Mouse (Mus musculus) cerebellum, adult (tissue): Measurements from ENCODE around the gene Rexo4.
A peak's percentile ranks its signal among the peaks of the same experiment; 100 is the strongest.

Experiments used
- ATAC-seq: cut with Nextera tagmentation; 2 replicates; pipeline ENCODE4 v1.9.2; 2017; ENCODE audit warnings: mild to moderate bottlenecking, moderate library complexity, mixed read lengths; ENCODE audit not compliant: insufficient number of reproducible peaks, low FRiP score, low TSS enrichment

The Rexo4 gene

DNA sequence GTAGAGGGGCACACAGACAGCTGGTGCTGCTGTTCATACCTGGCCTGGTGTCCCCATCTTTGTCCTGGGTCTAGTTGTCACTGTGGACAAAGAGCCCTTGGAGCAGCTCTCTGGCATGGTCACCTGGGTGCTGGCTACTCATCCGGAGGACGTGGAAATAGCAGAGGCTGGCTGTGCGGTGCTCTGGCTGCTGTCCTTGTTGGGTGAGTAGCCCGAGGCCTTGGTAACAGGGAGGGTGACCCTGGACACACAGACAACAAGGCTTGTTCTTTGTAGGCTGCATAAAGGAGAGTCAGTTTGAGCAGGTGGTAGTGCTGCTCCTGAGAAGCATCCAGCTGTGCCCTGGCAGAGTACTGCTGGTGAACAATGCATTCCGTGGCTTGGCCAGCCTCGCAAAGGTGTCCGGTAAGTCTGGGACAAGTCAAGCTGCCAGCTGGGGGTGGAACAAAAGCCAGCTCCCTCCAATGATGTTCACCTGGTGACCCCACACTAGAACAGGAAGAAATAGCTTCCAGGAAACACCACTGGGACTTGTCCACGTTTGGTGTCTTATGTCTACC, 12.8 kb downstream of the Rexo4 start:
- ATAC-seq, result no peak

DNA sequence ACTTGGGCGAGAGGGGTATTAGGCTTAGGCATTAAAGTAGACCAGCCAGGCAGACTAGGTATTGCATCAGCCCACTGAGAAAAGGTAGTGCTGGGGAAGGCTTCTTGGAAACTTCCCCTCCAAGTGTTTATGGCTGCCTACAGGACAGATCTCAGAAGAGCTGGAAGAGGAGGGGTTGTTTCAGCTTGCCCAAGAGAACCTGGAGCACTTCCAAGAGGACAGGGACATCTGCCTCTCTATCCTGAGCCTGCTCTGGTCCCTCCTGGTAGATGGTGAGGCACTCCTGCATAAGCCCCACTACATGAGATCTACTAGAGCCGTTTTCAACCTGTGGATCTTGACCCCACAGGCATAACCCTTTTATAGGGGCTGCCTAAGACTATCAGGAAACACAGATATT, 13.8 kb downstream of the Rexo4 start:
- 0 out of 2 replicates have a peak, but pooled peaks have one; percentile 15 for ATAC-seq

DNA sequence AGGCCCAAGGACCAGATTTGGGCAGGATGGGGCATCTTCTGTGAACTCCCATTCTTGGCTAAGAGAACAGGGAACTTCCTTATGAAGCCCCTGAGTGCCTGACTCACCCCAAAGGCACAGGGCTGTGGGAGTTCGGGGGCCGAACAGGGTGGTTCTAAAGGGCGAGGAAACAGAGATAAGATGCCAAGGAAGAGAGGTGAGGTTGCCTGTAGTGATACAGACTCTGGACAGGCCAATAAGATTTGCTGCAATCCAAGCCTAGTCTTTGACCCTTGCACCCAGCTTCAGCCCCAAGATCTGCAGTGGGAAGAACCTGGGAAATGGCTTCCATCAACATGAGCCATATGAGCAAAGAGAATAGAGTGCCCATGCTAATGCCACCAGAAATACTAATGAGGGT, 20.9 kb downstream of the Rexo4 start:
- ATAC-seq, result no peak

DNA sequence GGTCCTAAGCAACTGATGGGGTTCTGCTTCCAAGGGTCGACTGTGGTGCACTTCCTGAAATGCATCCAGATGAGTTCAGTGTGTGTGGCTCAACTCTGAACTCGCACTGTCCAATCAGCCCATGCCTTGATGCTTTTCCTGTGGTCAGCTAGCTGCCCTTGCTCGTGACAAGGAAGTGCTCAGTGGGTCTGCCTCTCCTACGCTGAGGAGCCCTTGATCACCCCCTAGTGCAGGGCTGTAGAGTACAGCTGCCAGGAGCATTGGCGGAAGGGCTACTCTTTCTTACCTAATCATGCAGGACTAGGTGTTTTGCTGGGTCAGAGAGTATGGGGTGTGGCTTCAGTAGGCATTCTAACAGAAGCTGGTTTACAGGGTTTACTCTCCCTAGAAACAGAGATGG, 22.6 kb downstream of the Rexo4 start:
- ATAC-seq, result no peak

DNA sequence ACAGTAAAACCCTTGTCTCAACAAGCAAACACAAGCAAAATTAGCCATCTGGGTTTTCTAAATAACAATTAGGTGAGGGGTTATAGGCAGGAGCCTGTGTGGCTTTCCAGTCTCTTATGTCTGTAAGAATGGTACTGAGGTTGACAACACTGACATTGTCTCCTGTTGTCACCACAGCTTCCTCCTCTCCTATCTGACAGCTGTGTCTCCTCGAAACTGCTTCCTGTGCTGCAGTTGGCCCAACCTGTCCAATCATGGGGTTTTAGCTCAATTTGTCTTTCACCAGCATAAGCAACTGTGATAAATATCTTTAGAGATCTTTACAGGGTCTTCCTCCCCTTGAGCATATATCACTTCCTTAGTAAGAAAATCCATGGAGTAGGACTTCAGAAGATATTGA, 27.8 kb downstream of the Rexo4 start:
- no peak for ATAC-seq

DNA sequence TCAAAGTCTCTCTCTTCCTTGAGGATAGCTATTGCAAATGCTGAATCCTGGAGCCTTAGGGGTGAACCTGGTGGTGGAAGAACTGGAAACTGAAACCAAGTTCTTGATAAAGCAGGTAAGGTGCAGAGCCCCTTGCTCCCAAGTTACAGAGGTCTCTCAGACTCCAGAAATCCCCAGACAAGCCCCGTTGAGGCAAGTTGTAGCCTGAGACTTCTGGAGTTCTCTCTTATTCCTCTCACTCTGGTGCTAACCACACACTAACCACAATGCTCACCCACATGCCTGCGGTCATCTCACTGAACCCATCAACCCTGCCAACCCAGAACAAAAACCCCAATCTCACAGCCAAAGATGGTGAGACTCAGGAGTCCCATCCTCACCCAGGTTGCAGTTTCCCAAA, 28.9 kb downstream of the Rexo4 start:
- ATAC-seq, result no peak

DNA sequence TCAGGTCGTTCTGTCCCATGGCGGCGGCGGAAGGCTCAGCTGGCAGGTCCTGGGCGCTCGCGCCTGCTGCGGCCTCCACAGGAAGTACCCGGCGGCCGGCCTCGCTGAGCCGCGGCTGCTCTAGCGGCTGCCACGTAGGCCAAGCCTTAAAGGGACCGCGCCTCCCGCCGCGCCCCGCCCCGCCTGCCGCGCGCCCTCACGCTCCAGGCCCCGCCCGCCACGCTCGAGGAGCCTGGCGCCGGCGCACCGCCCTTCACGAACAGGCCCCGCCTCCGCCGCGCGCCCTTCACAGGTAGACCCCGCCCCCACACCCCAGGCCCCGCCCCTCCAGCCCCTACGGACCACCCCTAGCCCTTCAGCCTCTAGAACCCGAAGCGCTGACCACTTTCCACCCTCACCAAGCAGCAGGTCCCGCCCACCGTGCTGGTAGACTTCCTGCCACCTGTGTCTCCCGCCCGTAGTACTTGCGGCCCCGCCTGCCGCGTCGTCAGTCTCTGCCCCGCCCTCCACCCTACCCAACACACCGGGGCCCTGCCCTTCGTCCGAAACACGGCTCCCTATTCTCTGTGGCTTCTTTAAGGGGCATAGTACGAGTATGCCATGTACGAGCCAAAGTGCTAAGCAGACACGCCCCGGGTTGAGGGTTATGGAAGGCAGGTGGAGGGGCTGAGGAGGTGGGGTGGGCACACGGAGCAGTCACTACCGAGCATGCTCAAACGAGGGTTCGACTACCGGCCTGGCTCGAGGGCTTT, 30.7 kb downstream of the Rexo4 start, which contains the start of the genes Surf4 and Stkld1:
Gene Surf4 (minus strand): TSS at position 625 of the 752 bp plus-strand sequence.
Gene Stkld1 (plus strand): TSS at position 744 of the 752 bp plus-strand sequence.
- peak; percentile 80 for ATAC-seq

DNA sequence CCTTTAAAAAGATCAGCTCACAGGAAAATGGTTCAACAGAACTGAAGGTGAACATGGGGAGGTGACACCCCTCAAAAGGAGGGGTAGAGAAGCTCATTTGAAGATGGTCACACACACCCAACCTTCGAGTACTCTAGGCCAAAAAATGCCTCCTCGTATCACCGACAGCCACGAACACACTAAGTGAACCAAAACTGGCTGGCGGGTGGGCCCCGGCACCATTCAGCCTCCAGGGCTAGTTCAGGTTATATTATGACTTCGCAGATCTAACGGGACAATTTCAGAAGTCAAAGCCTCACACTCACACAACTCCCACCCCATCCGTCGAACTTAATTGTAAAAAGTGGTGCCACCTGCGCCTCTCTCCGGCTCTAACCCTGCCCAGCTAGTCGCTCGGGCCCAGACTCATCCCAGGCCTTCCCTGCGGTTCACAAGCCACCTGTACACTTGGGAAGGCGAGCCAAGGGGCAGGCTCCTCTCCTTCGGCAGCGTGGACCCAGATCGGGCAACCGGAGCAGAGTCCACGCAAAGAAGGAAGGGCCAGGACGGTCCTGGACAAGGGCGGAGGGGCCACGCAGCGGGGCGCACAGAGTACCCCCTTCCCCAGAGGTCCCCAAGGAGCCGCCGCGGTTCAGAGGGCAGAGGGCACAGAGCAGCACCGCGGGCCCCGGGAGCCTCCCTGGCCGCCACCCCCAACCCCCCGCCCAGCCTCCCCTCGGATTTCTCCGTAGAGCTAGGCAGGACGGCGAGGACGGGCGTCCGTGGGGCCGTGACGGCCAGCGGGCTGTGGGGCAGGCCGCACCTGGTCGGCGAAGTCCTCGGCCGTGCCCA, 31.5 kb downstream of the Rexo4 start:
- ATAC-seq, result peak; percentile 9

DNA sequence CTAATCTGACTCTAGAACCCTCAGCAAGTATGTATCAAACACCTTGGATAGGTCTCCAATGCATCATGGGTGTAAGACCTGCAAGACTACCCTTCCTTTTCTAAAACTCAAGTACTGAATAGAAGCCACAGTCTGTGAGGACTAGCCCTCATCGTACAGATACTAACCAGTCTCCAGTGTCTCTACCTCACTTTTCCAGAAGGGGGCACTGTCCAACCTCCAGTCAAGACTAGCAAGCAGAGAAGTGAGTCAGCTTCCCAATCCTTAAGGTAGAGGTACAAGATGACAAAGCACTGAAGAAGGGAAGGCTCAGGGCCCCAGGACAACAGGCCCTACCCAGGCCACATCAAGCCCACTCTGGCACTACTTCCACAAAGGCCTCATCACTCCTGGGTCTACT, 33.8 kb downstream of the Rexo4 start:
- ATAC-seq, result no peak

DNA sequence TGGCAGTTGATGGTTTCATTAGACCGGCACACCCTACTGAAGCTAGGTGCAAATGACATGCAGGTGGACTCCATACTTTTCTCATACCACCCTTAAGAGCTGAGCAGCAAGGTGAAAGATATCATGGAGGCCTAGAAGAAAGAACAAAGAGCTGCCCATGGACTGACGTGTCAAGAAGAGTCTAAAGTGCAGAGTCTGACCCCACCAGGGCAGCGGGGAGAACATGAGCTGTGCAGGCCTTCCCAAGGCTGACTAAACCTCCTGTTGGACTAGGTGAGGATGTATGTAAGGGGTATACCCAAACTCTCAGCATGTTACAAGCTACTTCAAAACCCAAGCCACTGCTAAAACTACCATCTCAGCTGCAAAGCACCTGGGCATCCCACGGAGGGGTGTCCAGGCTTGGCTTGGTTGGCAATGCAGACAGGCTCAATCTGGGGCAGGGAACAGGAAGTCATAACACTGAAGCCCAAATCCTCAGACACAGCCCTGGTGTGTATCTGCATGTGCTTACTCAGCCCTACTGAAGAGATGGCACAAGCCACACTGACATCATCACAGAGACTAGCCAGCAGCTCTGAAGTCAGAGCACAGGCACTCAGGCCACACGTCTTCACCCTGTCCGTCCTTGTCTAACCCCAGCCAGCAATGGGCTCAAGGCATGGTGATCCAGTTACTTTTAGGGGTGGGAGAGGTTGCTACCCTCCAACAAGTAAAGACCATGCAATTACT, 36.3 kb downstream of the Rexo4 start:
- no peak for ATAC-seq

DNA sequence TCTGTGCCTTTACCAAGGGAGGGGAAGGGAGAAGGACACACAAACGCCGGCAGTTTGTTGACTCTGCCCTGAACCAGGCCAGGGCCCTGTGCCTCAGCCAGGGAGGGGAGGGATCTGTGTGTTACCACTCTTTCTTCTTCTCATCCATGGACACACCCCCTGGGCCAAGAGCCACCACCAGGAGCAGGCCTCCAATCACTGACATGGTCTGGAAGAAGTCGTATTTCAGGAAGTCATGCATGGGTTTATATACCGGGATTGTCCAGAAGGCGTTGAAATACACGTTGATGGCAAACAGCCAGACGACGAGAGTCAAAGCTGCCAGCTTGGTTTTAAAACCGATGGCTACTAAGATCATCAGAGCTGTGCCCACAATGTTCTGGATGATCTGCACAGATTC, 42.4 kb downstream of the Rexo4 start:
- no peak for ATAC-seq

DNA sequence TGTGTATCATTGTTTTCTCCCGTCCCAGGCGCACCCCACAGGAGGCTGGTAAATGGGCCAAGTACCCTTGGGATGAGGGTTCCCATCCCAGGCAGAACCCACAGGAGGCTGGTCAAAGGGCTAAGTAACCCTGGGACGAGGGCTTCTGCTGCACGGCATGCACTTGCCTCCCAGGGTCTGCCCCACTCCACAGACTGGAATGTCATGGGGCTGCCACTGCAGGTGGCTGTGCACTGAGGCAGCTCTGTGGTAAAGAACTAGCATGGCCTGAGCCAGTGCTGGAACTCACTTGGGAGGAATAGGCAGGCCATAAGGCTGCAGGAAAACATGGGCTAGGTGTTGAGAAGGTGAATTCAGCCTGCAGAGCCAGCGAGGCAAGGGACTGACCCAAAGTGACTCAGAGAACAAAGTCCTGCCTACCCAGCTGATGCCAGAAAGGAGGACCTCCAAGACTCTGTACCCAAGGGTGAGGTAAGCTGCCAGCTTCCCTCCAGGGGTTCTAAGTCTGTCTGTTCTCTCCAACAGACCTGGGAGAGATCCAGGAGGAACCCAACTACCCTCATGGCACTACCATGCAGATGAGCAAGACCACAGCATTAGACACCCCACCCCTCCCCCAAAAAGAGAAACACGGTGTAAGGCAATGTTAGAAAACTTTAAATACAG, 43.9 kb downstream of the Rexo4 start:
- no peak for ATAC-seq

DNA sequence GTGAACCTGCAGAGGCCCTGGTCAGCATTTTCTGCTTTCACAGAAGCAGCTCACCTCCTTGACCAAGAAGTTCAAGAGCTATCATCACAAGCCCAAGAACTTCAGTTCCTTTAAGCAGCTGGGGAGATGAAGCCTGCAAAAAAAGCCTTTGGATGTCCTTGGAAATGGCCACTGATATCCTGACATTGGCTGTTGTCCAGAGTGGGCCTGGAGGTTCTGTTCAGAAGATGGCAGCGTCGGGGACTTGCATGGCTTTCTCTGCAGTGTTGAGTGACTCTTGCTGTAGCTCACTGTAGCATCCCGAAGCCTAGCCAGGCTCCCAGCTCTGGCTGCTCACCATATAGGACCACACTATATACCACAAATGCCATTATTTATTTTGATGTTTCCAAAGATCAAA, 44.5 kb downstream of the Rexo4 start:
- no peak for ATAC-seq

DNA sequence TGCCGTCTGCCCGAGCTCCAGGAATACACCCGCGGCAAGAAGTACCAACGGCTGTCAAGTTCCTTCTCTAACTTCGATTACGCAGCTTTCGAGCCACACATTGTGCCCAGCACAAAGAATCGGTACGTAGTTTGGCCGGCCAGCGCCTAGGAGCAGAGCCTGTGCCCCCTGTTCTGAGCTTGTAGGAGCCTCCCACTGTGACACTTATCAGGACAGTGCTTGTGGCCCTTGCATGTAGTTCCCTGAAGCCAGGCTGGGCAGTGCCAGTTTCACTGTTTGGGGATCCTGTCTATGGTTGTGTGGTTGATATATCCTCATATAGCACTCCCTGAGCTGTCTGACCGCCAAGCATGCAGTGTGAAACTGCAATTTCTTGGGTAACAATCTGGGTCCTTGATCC, 47.4 kb downstream of the Rexo4 start:
- ATAC-seq, result no peak

DNA sequence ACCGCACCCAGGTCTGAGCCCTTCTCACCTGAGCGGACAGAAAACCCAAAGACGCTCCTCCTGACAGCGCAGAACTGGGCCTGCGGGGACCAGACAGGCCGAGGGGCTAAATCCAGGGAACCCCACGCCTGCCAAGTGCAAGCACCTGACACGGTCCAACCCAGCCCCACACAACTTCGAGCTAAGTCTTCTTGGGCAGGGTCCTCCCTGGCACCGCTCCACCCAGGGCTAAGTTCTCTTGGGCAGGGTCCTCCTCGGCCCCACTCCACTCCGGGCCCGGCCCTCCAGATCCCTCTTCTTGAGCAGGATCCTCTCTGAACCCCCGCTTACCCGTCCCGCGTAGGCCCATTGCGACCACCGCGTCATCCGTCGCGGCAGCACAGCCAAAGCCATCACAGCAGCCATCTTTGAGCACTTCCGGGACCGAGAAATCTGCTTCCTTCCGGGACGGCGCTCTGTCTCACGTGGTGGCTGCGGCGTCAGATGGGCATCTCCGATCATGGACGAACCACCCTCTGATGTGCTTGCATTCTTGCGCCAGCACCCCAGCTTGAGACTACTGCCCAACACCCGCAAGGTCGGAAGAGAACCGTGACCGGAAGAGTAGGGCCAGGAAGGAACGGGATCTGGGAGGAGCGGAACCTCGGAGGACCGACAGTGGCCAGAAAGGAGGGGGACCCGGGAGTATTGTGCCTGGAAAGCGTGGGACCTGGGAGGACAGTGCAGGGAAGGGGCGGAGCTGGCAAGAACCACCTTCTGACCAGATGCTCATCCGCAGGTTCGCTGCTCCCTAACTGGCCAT, 48.1 kb downstream of the Rexo4 start, which contains the start of the genes Surf2 and Surf1:
Gene Surf2 (plus strand): TSS at position 441 of the 802 bp plus-strand sequence.
Gene Surf1 (minus strand): TSS at position 604 of the 802 bp plus-strand sequence.
- peak; percentile 80 for ATAC-seq

DNA sequence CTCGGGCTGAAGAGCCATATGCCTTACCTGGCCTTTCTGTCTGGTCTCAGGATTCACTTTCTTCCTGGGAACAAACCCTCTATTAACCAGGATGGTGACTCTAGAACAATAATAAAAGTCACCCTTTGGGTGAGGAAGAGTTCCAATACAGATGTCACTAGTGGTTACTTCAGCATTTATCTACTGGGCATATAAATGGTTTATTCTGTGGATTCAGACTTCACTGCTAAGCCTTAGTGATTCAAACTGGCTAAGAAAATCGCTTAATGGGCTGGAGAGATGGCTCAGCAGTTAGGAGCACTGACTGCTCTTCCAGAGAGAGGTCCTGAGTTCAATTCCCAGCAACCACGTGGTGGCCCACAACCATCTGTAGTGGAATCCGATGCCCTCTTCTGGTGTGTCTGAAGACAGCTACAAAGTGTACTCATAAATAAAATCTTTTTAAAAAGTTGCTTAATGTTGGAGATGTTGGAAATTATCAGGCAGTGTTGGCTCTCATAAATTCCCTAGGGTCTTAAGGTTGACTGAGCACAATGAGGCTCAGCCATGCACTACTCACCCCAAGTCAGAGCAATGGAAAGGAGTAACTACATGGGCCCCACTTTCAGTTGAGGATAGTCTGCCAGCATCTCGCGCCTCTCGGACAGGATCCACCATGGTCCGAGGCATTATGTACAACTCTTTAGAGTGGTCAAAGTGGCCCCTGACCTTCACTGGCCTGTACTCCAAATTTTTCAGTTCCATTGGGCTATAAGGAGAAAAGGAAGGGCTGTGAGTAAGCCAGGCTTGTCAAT, 49.8 kb downstream of the Rexo4 start:
- ATAC-seq, result no peak

DNA sequence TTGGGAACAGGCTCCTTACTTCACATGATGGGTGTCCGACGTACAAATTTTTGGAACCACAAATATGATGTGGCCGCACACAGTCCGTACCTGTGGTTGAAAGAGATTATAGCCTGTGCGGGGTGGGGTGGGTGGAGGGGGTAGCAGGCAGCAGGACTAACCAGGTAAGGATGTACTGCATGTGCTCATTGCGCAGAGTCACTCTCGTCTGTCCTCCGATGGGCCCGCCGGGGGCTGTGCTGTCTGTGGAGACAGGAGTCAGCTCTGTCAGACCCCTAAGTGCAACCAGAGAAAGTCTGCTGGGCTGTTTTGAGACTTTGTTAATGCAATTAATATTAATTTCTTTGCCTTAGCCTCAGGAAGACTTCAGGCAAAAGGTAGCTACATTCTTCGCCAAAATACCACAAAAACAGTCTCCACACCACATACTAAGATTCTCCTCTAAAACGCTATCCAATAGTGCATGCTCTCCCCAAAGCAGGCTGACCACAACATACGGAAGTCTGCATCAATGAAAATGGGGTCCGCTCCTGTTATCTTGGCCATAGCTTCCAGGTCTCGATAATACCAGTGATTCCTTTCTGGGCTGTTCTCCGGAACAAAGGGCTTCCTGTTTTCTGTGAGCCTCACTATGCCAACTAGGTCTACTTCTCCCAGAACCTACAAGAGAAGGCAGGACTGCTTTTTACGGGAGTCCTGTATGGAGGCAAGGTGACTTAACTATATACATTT, 50.6 kb downstream of the Rexo4 start:
- no peak for ATAC-seq
